Mouse (Mus musculus): Measurements from ENCODE around the gene Cdk5r2. TPM values are rescaled to one million over a fixed set of nuclear protein-coding genes. Genes with fewer than 3 reads are reported as not detected.
"Not testable (repeated sequence)": the region's sequence is repeated elsewhere in the genome, so short reads cannot be mapped to it uniquely, and the experiment has no call there.

The Cdk5r2 gene
- total RNA-seq (2021), result 100 to 1,000 TPM; 441 to 447 TPM

DNA sequence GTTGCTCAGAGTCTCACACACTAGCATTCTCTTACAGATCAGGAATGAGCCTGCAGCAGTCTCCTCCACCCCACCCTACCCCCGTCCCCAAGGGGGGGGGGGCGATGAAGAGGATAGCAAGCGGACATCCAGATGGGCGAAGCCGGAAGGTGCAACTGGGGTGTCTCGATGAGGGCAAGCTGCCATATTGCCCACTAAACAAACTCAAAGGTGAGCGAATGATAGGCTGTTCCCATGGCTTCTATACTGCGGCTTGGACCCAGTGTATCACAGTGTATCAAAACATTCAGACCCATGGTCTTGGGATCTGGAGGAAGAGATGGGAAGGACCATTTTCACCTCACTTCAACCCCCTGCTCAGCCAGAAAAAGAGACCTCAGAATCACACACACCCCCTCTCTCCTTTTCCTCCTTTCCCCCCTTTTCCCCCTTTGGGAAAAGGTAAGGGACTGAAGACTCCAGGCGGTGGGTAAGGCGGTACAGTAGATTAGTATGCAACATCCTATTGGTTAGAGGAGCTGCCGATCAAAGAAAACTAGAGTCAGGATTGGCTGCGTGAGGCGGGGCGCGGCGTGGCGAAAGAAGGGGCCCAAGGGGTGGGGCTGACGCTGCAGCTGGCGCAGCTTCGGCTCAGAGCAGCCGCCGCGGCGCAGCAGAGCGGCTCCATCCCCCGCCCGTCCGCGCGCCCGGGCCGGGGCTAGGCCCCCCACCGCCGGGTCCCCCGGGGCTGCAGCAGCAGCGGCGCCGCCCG, at the start of gene Cdk5r2:
Gene Cdk5r2, plus strand, starts transcription at position 629 of the 751 bp plus-strand sequence.
- peak; percentile 97 to 99 for DNase-seq (ENCODE audit: low spot score in 2 of 2)
- intact Hi-C loops (cut with DNase I), result no loop called here

DNA sequence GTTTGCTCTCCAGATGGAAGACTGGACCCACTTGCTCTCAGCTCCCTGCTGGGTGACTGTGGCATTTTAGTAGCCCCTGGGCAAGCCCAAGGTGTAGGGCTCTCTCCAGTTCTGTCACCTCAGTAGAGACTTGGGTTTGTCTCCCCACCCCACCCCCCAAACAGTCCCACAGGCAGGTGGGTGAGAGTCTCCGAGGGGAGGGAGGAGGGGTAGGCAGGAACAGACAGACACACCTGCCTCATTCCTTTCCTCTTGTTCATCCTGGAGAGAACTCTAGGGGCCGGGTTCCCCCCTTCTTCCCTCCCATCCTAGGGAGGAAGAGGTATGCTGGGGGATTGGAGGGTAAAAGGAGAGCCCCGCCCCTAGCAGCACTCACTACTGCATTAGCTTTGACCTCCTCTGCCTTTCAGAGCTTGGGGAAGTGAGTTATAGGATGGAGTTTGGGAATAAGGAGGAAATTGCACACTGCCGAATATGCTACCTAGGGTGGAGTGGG, 49.3 kb upstream of the Cdk5r2 start:
- DNase-seq (ENCODE audit: low spot score in 2 of 2), result no peak
- intact Hi-C loops (cut with DNase I), result no loop called here

DNA sequence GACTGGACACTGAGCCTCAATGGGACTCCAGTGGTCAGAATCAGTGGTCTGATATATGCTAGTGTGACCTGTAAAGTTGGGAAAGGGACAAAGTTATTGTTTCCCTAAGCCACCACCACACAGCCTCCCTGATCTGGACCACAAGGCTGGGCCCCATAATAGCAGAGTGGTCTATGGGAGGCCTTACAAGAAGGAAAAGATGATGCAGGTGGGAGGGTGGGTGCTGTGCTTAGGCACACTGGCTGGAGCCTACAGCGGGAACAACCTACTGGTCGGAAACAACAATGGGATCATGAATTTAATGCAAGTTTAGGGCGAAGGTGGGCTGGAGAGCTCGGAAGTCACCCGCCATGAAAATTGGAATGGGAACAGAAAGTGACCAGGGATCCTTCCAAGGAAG, 48.9 kb upstream of the Cdk5r2 start:
- intact Hi-C loops (cut with DNase I), result no loop called here
- no peak for DNase-seq (ENCODE audit: low spot score in 2 of 2)

GRCm38 (mm10) chr1:74806360-74807311, 48.1 kb upstream of the Cdk5r2 start:
- intact Hi-C loops (cut with DNase I), result no loop called here
- DNase-seq (ENCODE audit: low spot score in 2 of 2), result peak; percentile 77 to 81

DNA sequence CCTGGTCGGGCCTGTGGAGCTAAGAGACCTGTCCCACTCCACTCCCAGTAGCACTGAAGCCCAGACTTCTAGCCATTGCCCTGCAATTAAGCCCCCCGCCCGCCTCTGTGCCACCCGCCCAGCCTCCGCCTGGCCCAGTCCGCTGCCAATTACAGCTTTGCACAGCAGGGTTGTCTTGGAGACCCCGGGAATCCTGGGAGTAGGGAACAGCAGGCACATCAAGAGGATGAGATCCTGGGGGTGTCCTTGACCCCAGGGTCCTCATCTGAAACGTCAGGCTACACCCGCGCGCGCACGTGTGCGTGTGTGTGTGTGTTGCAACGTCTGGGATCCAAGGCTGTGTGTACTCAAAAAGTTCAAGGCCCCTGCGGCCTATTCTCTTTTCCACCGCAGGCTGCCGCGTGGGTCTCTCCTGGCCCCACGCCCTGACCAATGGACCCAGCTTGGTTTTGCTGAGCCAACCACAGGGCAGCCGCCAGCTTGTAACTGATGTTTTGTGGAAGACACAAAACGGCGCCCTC, 47.1 kb upstream of the Cdk5r2 start:
- no peak for DNase-seq (ENCODE audit: low spot score in 2 of 2)
- intact Hi-C loops (cut with DNase I), result loop anchor here (1.0 kb wide), 1 partner anchor 19 kb away; no protein-coding TSS in a partner anchor

DNA sequence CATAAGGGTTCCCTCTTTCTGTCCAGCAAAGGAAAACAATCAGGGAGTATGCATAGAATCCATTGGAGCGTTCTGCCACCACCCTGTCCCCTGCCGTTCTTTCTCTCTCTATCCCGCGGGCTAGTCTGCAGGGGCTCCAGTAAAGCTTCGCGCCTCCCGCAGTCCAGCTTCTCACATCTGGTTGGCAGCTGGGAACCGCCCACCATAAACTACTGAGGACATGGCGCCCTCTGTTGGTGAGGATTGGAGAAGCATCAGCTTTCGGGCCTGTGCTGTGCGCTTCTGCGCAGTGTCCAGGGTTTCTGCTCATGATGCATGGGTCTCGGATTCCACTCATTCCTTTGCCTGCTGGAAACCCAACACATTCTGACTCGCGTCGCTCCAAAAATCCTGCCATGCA, 46.7 kb upstream of the Cdk5r2 start:
- intact Hi-C loops (cut with DNase I), result loop anchor here (1.0 kb wide), 1 partner anchor 20 kb away; no protein-coding TSS in a partner anchor
- DNase-seq (ENCODE audit: low spot score in 2 of 2), result peak; percentile 90 to 95

- intact Hi-C loops (cut with DNase I), result no loop called here
- DNase-seq (ENCODE audit: low spot score in 2 of 2), result peak in 1 of 2 experiments; percentile 34
Measured at GRCm38 (mm10) chr1:74809007-74809406, 45.7 kb upstream of the Cdk5r2 start.

- intact Hi-C loops (cut with DNase I), result no loop called here
- peak in 1 of 2 experiments; percentile 47 for DNase-seq (ENCODE audit: low spot score in 2 of 2)
Measured at GRCm38 (mm10) chr1:74814931-74815647, 39.6 kb upstream of the Cdk5r2 start.

GRCm38 (mm10) chr1:74815965-74816364, 38.8 kb upstream of the Cdk5r2 start:
- not testable (repeated sequence) for DNase-seq (ENCODE audit: low spot score in 2 of 2)
- intact Hi-C loops (cut with DNase I), result loop anchor here (2.0 kb wide), 1 partner anchor 35 kb away; no protein-coding TSS in a partner anchor

DNA sequence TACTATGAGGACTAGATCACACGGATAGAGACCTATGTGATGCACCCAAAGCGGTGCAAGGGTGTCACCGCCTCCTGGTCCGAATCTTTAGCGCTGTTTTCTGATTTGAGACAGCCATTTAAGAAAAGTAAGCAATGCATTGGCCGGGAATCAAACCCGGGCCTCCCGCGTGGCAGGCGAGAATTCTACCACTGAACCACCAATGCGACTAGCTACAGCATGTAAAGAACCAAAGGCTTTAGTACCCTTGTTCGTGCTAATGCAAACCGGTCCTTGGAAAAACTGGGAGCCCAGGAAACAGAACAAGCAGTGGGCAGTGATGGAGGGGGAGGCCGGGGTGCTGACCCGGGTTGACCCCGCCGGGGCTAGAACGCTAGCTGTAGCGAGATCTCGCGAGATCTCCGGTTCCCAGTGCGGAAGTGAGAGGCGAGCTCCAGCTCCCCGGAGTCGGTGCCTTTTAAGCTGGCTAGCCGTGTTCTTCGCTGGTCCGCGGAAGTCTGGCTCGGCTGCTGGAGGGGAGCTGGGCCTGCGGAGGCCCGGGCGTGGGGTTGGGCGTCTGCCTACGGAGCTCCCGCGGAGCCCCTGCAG, 38.0 kb upstream of the Cdk5r2 start:
- intact Hi-C loops (cut with DNase I), result loop anchor here (2.0 kb wide), 1 partner anchor 34 kb away; no protein-coding TSS in a partner anchor
- DNase-seq (ENCODE audit: low spot score in 2 of 2), result peak; percentile 89 to 94

GRCm38 (mm10) chr1:74817219-74817618, 37.5 kb upstream of the Cdk5r2 start:
- intact Hi-C loops (cut with DNase I), result loop anchor here (2.0 kb wide), 1 partner anchor 34 kb away; no protein-coding TSS in a partner anchor
- DNase-seq (ENCODE audit: low spot score in 2 of 2), result no peak

GRCm38 (mm10) chr1:74818509-74818908, 36.2 kb upstream of the Cdk5r2 start:
- intact Hi-C loops (cut with DNase I), result no loop called here
- DNase-seq (ENCODE audit: low spot score in 2 of 2), result no peak

- DNase-seq (ENCODE audit: low spot score in 2 of 2); intact Hi-C loops (cut with DNase I): not testable (repeated sequence)
Measured at GRCm38 (mm10) chr1:74823598-74823997, 31.1 kb upstream of the Cdk5r2 start.

DNA sequence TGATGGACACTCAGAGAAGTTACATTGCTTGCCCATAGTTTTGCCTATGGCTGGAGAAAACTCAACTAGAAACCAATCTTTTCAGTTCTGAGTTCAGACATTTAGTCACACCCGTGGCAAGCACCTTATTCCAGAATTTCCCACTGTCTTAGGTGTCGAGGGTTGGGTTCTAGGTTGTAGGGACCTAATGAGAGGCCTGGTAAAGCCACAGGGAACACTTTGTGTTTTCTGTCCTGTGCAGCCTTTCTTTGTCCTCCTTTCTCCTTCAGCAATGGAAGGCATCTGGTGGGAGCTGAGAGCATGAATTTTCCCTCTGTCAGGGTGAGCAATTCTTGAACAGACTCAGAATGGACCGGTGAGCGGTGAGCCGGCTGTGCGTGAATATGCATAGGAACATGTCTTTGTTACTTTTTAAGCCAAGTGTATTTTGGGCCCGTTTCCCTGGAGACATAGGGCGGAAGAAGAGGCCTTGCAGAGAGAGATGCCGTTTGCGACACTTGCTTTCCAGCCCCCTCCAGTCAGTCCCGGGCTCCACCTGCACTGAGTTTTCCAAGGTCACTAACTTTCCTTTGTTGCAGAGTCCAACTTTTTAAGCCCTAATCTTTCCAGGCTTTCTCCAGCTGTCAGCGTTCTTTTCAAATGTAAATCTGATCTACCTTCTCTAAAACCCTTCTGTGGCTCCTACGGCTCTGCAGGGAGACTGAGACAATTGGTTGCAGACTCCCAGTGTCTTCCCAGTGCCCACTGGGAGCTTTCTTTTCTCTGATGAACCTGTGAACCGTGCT, 30.0 kb upstream of the Cdk5r2 start:
- intact Hi-C loops (cut with DNase I), result loop anchor here (1.0 kb wide), 1 partner anchor 27 kb away; no protein-coding TSS in a partner anchor
- DNase-seq (ENCODE audit: low spot score in 2 of 2), result peak; percentile 67 to 96

GRCm38 (mm10) chr1:74830061-74830460, 24.7 kb upstream of the Cdk5r2 start:
- peak; percentile 40 to 95 for DNase-seq (ENCODE audit: low spot score in 2 of 2)
- intact Hi-C loops (cut with DNase I), result loop anchor here (1.0 kb wide), 1 partner anchor 20 kb away; no protein-coding TSS in a partner anchor

GRCm38 (mm10) chr1:74833255-74833654, 21.5 kb upstream of the Cdk5r2 start:
- DNase-seq (ENCODE audit: low spot score in 2 of 2), result no peak
- intact Hi-C loops (cut with DNase I), result no loop called here

DNA sequence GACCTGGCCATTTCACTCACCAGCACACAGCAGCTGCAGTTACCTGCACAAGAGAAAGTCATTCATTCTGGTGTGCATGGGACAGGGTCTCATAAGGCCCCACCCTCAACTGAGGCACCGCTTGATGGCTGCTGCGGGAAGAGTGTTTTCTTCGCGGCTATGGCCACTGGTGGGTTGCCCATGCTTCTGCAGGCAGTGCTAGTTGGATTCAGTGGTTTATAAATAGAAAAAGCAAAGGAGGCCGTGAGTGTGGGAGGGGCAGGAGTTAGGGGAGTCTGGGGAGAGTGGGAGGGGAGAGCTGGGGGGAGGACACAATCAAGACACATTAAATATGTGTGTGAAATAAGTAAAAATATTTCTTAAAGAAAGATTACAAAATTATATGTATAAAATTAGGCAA, 11.6 kb upstream of the Cdk5r2 start:
- intact Hi-C loops (cut with DNase I), result no loop called here
- DNase-seq (ENCODE audit: low spot score in 2 of 2), result peak in 1 of 2 experiments; percentile 65

DNA sequence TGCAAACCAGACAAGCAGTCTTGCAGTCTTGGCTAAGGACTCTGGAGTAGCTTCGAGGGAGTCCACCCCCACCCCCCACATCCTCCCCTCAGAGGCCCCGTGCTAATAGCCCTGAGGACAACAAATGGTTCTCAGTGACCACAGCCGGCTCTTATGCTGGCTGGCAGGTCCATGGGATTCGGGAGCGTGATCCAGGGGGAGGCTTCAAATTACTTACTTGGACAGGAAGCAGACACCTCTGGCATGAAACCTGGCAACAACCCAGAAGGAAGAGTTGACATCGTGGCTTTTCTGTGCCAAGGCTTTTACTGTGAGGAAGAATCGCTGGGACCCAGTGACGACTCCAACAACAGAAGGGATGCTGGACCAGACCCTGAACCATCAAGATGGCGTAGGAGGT, 8.4 kb upstream of the Cdk5r2 start:
- DNase-seq (ENCODE audit: low spot score in 2 of 2), result no peak
- intact Hi-C loops (cut with DNase I), result no loop called here

All from left cerebral cortex, postnatal 25 days (tissue).